ENCODE assay signal across 13 mouse cellular contexts in genomic region chr13:52506822-52507221, GRCm38 (mm10). TPM values are rescaled to one million over a fixed set of nuclear protein-coding genes. Genes with fewer than 3 reads are reported as not detected.
DNase-seq lines count a peak whose midpoint lies in the region; ATAC-seq and TF ChIP-seq lines count a peak whose summit lies in the region.
"Not testable (repeated sequence)": the region's sequence is repeated elsewhere in the genome, so short reads cannot be mapped to it uniquely, and the experiment has no call there.
"Had no signal": no experiment of that assay in that cellular context is flagged by ENCODE, and none has a peak within 500 bp of the region (broad histone marks: within the 10 kb centered on the region; RNA-seq: fewer than 3 reads in every experiment).

No protein-coding gene starts in this region.

- H3K4me1 ChIP-seq in CH12.LX (ENCODE audit: control insufficient read depth in 1 of 2, insufficient read depth in 2 of 2); ES-E14 (ENCODE audit: control insufficient read depth in 2 of 2, insufficient read depth in 2 of 2, low read length in 2 of 2, poor library complexity in 1 of 2); lung, embryonic 14.5 days (ENCODE audit: insufficient read depth): not testable (repeated sequence)
- H3K4me1 ChIP-seq in bone marrow macrophage, adult 2 months (ENCODE audit: control insufficient read depth, insufficient read depth, low read length): peaks cover 19% of the 10 kb centered on the region
- peaks cover 38% of the 10 kb centered on the region for H3K4me1 ChIP-seq in cerebellum, adult 2 months (ENCODE audit: control insufficient read depth, insufficient read depth, low read length)

- peak; percentile 39; the same call in 1 of the 2 replicates for ATAC-seq in granulocyte monocyte progenitor cell, adult 5-6 weeks (replicated peaks; ENCODE audit: poor library complexity, severe bottlenecking)
- not testable (repeated sequence) for ATAC-seq in lung, embryonic 14.5 days (ENCODE audit: insufficient read depth)
- ATAC-seq in megakaryocyte, adult 5-6 weeks (ENCODE audit: poor library complexity, severe bottlenecking): 0 out of 2 replicates have a peak, but pooled peaks have one; percentile 47

- H3K27me3 ChIP-seq in CH12.LX (replicated peaks); cerebellum, adult 2 months (ENCODE audit: control insufficient read depth, insufficient read depth, low read length); lung, embryonic 14.5 days (ENCODE audit: insufficient read depth, low read length): not testable (repeated sequence)

- TF ChIP-seq EP300 in CH12.LX (IDR thresholded peaks at IDR 0.05; ENCODE audit: low read length): not testable (repeated sequence)

- in situ Hi-C loops in CH12.LX (cut with MboI; ENCODE audit: low pct_ligation_motif_present, low pct_unique_long_range_greater_than_20kb, low sequenced_read_pairs); ES-E14 (cut with MboI; ENCODE audit: low sequenced_read_pairs in 2 of 2, unreplicated experiment in 2 of 2): not testable (repeated sequence)

- not testable (repeated sequence) for H3K4me3 ChIP-seq in CH12.LX (replicated peaks in 1 of 3; ENCODE audit: low read depth in 2 of 3, low read length in 2 of 3, poor library complexity in 1 of 3); ES-E14 (ENCODE audit: insufficient read depth in 1 of 2, low read depth in 1 of 2, low read length in 2 of 2, poor library complexity in 1 of 2, severe bottlenecking in 1 of 2); bone marrow macrophage, adult 2 months (ENCODE audit: insufficient read depth, low read length); cerebellum, adult 2 months (replicated peaks; ENCODE audit: insufficient read depth, low read depth, low read length); lung, embryonic 14.5 days (ENCODE audit: low read depth, low read length)

- DNase-seq in 416B (ENCODE audit: low read depth): peak; percentile 14
- DNase-seq in CH12.LX (ENCODE audit: extremely low read depth); ES-E14 (ENCODE audit: low read depth, low spot score): not testable (repeated sequence)
- peak; percentile 17 to 18 for DNase-seq in cerebellum, adult 2 months
- DNase-seq in lung, embryonic 14.5 days: peak; percentile 5

- not testable (repeated sequence) for H3K9ac ChIP-seq in CH12.LX (ENCODE audit: insufficient read depth, low read depth); ES-E14 (ENCODE audit: insufficient read depth, low read depth, low read length, poor library complexity, severe bottlenecking); lung, embryonic 14.5 days

- TF ChIP-seq POLR2A in CH12.LX (IDR thresholded peaks at IDR 0.05; ENCODE audit: low read depth, low read length); bone marrow macrophage, adult 2 months (IDR thresholded peaks at IDR 0.05; ENCODE audit: borderline replicate concordance, low read depth, low read length); cerebellum, adult 2 months (IDR thresholded peaks at IDR 0.05; ENCODE audit: borderline replicate concordance, insufficient read depth, low read length): not testable (repeated sequence)

- H3K79me2 ChIP-seq in CH12.LX (replicated peaks; ENCODE audit: control insufficient read depth, extremely low read depth, insufficient read depth, poor library complexity, severe bottlenecking): not testable (repeated sequence)

- not testable (repeated sequence) for TF ChIP-seq CTCF in CH12.LX (conservative IDR thresholded peaks at IDR 0.05 in 1 of 2, IDR thresholded peaks at IDR 0.05 in 1 of 2; ENCODE audit: low read depth in 2 of 2, low read length in 2 of 2); bone marrow macrophage, adult 2 months (IDR thresholded peaks at IDR 0.05; ENCODE audit: low read depth, low read length); cerebellum, adult 2 months (IDR thresholded peaks at IDR 0.05; ENCODE audit: borderline replicate concordance, insufficient read depth, low read depth, low read length); lung, embryonic 14.5 days (IDR thresholded peaks at IDR 0.05; ENCODE audit: low read depth)

- peaks cover 12 to 20% of the 10 kb centered on the region in 2 experiments for H3K36me3 ChIP-seq in CH12.LX (replicated peaks in 1 of 2; ENCODE audit: control insufficient read depth in 1 of 2, insufficient read depth in 1 of 2, low read length in 1 of 2)
- H3K36me3 ChIP-seq in ES-E14 (ENCODE audit: control insufficient read depth, insufficient read depth, low read length, poor library complexity, severe bottlenecking); lung, embryonic 14.5 days (ENCODE audit: insufficient read depth): not testable (repeated sequence)

- TF ChIP-seq RAD21 in CH12.LX (IDR thresholded peaks at IDR 0.05; ENCODE audit: low read depth, low read length): not testable (repeated sequence)

- H3K4me2 ChIP-seq in CH12.LX (ENCODE audit: insufficient read depth, low read depth, poor library complexity, severe bottlenecking); lung, embryonic 14.5 days: not testable (repeated sequence)

- 48% methylated on average over 3 of the region's 3 CpGs for WGBS in cerebellum, adult 2 months
- WGBS in lung, embryonic 14.5 days: 74% methylated on average over 3 of the region's 3 CpGs

- not testable (repeated sequence) for H3K9me3 ChIP-seq in CH12.LX (replicated peaks; ENCODE audit: low read length); ES-E14 (ENCODE audit: control insufficient read depth, insufficient read depth, low read depth, low read length); lung, embryonic 14.5 days (ENCODE audit: low read depth, low read length)

- H3K27ac ChIP-seq in CH12.LX (ENCODE audit: insufficient read depth, low read depth); ES-E14 (ENCODE audit: insufficient read depth, low read depth, low read length, poor library complexity, severe bottlenecking); lung, embryonic 14.5 days (ENCODE audit: low read depth): not testable (repeated sequence)
- H3K27ac ChIP-seq in bone marrow macrophage, adult 2 months (ENCODE audit: insufficient read depth, low read depth, low read length): 0 out of 2 replicates have a peak overlapping the region, but pooled peaks have one; percentile 17
- H3K27ac ChIP-seq in cerebellum, adult 2 months (ENCODE audit: insufficient read depth, low read length): 0 out of 2 replicates have a peak overlapping the region, but pooled peaks have one; percentile 30

- dilution Hi-C loops in CH12.LX (cut with MboI; ENCODE audit: extremely low pct_ligation_motif_present, extremely low pct_unique_long_range_greater_than_20kb, low sequenced_read_pairs): not testable (repeated sequence)

TF ChIP-seq in CH12.LX, 34 proteins besides CTCF, POLR2A, EP300 and RAD21:
- peak; percentile 84; the same call in 1 of the 2 replicates for TF ChIP-seq MAFK (IDR thresholded peaks at IDR 0.05; ENCODE audit: insufficient replicate concordance, low read length)
TF ChIP-seq in CH12.LX: peak in this region for 1; not testable (repeated sequence) for 33.

TF ChIP-seq in ES-E14, 5 proteins besides CTCF, POLR2A, EP300 and RAD21:
- peak; percentile 66; the same call in 1 of the 2 replicates for TF ChIP-seq MAFK (IDR thresholded peaks at IDR 0.05; ENCODE audit: insufficient read depth, low read depth, low read length)
TF ChIP-seq in ES-E14: peak in this region for 1; not testable (repeated sequence) for 4.

RNA-seq across cellular contexts. Expression of gene Diras2, which starts 24.3 kb away (rescaled TPM):
- total RNA-seq in CH12.LX (2012; rRNA removed) (6.5 and 8.5 TPM in 2 replicates), CH12.LX (2014; rRNA removed) (2.8 and 3.0 TPM in 2 replicates), ES-E14 (2012; rRNA removed) (0.58 and 0.76 TPM in 2 replicates)
- 3.6 and 3.9 TPM in 2 replicates for polyA plus RNA-seq in CH12.LX (2012; ENCODE audit: insufficient read length, low read depth)
- 0.91 and 1.1 TPM in 2 replicates for polyA plus RNA-seq in bone marrow macrophage, adult 2 months (2012; ENCODE audit: insufficient read depth, insufficient read length, missing spikeins)
- polyA plus RNA-seq in cerebellum, adult 2 months (2012; rRNA removed): 241 and 269 TPM in 2 replicates
- 1.4 and 3.8 TPM in 2 replicates for total RNA-seq in granulocyte monocyte progenitor cell, adult 5-6 weeks (2014; fragmentation: Nextera tagmentation)
- total RNA-seq in granulocyte monocyte progenitor cell, adult 5-6 weeks (2017): 2.7 and 4.5 TPM in 2 replicates
- polyA plus RNA-seq in lung, embryonic 14.5 days (2014; fragmentation: Nextera tagmentation; extraction: Ambion mirVana): 0.14 and 0.20 TPM in 2 replicates
- 0.30 and 0.54 TPM in 2 replicates for total RNA-seq in megakaryocyte, adult 5-6 weeks (2015)
- total RNA-seq in megakaryocyte, adult 5-6 weeks (2017): 0.04 TPM in 1 of 2 replicates, not detected in the other
- total RNA-seq: MEL had no signal
- polyA plus RNA-seq: activated CD4-positive, CD25-positive, alpha-beta regulatory T cell, adult 4 months; CD4-positive, CD25-positive, alpha-beta regulatory T cell, adult 4 months; G1E; Patski had no signal
